Mouse (Mus musculus): ENCODE data around the gene Lctl. TPM values are rescaled to one million over a fixed set of nuclear protein-coding genes. Genes with fewer than 3 reads are reported as not detected.
"Not testable (repeated sequence)": the region's sequence is repeated elsewhere in the genome, so short reads cannot be mapped to it uniquely, and the experiment has no call there.

The Lctl gene
- polyA plus RNA-seq, 1 experiment from 2014 or later, result 0.11 TPM

DNA sequence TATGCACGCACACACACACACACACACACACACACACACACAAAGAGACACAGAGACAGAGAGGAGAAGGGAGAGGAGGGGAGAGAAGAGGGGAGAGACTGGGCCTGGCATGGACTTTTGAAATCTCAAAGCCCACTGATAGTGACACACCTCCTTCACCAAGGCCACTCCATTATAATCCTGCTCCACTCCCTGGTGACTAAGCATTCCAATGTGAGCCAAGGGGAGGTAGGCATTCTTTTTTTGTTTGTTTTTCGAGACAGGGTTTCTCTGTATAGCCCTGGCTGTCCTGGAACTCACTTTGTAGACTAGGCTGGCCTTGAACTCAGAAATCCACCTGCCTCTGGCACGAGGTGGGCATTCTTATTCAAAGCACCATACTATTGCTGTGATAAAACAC is 7.9 kb downstream of the Lctl start:
- H3K4me3 ChIP-seq; H3K9me3 ChIP-seq; H3K27me3 ChIP-seq (replicated peaks; ENCODE audit: low read depth, poor library complexity, severe bottlenecking); H3K36me3 ChIP-seq (replicated peaks); DNase-seq (ENCODE audit: low spot score); H3K27ac ChIP-seq (replicated peaks): not testable (repeated sequence)
- peaks cover 13% of the 10 kb centered on the region for H3K4me1 ChIP-seq
- WGBS, result 78% methylated on average over 3 of the region's 3 CpGs

DNA sequence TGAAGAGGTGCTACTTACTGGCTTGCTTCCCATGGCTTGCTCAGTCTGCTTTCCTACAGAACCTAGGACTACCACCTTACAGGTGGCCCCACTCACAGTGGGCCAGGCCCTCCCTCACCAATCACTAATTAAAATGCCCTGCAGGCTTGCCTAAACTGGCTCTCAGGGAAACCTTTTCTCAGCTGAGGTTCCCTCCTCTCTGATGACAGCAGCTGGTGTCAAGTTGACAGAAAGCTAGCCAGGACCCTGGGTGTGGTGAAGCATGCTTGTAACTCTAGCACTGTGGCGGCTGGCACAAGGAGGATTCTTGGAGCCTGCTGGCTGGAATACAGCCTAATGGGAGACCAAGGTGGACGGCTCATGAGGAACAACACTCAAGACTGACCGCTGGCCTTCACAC is 8.4 kb downstream of the Lctl start:
- H3K36me3 ChIP-seq (replicated peaks), result no peaks in the 10 kb centered on the region
- 65% methylated on average over 3 of the region's 3 CpGs for WGBS

DNA sequence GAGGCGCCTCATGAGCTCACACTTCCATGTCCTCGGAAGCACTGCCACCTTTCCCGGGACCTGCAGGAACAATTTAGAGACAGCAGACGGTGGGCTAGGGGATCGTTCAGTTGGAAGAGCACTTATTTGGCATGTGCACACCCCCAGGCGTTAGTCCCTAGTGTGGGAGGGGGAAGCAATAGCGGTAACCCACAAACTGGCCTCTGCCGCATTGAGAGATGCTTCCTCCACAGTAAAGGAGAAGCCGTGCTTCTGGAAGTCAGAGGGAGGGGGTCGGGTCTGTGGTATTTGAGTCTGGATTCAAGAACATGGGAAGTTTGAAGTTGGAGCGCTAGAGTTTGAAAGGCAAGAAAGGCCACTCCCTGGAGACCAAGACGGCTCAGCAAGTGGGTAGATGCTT is 9.2 kb downstream of the Lctl start:
- Histone ChIP-seq H3K27me3 (replicated peaks; ENCODE audit: low read depth, poor library complexity, severe bottlenecking) (no peaks in the 10 kb centered on the region), H3K27ac (replicated peaks) (no peak overlapping the region), H3K4me1 (peaks cover 9% of the 10 kb centered on the region), H3K4me3 (no peak overlapping the region), H3K36me3 (replicated peaks) (no peaks in the 10 kb centered on the region), H3K9me3 (no peaks in the 10 kb centered on the region)
- WGBS, result 77% methylated on average over 12 of the region's 12 CpGs
- DNase-seq (ENCODE audit: low spot score), result no peak

More for the DNA sequence above, 8.4 kb downstream of the Lctl start:
- Histone ChIP-seq H3K4me3 (no peak overlapping the region), H3K27me3 (replicated peaks; ENCODE audit: low read depth, poor library complexity, severe bottlenecking) (no peaks in the 10 kb centered on the region), H3K4me1 (peaks cover 13% of the 10 kb centered on the region), H3K9me3 (no peaks in the 10 kb centered on the region), H3K27ac (replicated peaks) (no peak overlapping the region)
- DNase-seq (ENCODE audit: low spot score), result no peak

DNA sequence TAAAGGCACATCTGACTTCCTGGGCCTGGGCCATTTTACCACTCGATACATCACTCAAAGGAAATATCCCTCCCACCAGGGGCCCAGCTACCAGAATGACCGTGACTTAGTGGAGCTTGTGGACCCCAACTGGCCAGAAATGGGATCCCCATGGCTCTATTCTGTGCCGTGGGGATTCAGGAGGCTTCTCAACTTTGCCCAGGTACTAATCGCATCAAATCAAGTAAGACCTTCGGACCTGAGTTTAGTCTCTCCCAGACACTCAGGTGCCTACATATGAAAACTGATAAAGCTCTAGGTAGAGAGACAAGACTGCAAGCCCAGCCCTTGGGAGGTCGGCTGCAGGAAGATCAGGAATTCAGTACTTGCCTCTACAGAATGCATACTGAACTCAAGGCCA is 14.7 kb downstream of the Lctl start:
- 86% methylated on average over 6 of the region's 6 CpGs for WGBS
- H3K4me3 ChIP-seq, result no peak overlapping the region
- no peaks in the 10 kb centered on the region for H3K27me3 ChIP-seq (replicated peaks; ENCODE audit: low read depth, poor library complexity, severe bottlenecking)
- H3K36me3 ChIP-seq (replicated peaks), result peaks cover 15% of the 10 kb centered on the region
- no peaks in the 10 kb centered on the region for H3K9me3 ChIP-seq
- H3K27ac ChIP-seq (replicated peaks), result no peak overlapping the region
- no peak for DNase-seq (ENCODE audit: low spot score)
- no peaks in the 10 kb centered on the region for H3K4me1 ChIP-seq

DNA sequence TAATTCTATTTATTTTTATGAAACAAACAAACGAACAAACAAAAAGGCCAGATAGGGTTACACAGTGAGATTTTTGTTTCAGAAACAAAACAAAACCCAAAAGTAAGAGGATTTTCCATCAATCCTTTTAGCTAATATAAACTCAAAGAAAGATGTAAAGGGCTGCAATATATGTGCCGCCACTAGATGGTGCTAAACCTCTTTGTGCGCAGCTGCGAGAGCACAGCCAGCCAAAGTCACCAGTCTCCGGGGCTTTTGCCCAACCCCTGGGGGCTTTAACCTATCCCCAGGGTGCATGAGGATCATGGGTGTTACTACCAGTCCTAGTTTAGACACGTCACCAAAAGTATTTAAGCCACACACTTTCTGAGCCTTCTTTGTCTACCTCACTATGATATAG is 21.9 kb downstream of the Lctl start:
- DNase-seq (ENCODE audit: low spot score), result peak; percentile 53
- not testable (repeated sequence) for H3K9me3 ChIP-seq; H3K27me3 ChIP-seq (replicated peaks; ENCODE audit: low read depth, poor library complexity, severe bottlenecking); H3K4me1 ChIP-seq; H3K4me3 ChIP-seq; H3K27ac ChIP-seq (replicated peaks)
- H3K36me3 ChIP-seq (replicated peaks), result peaks cover 77% of the 10 kb centered on the region
- 10% methylated on average over 6 of the region's 6 CpGs for WGBS

DNA sequence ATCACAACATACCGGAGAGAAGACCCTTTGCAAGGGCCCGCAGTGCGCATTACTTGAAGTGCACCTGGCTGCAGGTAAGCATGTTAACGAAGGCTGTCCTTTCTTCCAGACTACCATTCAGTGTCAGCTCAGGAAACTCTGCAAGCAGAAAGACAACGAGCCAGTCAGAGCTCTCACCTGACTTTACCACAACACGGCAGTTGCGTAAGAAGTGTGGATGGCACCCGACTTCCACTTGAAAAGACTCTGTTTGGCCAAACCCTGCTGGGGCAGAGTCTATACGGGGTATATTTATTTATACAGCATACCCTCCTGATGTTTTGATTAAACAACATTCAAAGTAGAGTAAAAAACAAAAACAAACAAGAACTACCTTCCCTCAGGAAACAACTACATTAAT is 22.9 kb downstream of the Lctl start:
- Histone ChIP-seq H3K36me3 (replicated peaks) (peaks cover 86% of the 10 kb centered on the region), H3K4me1 (no peaks in the 10 kb centered on the region)

DNA sequence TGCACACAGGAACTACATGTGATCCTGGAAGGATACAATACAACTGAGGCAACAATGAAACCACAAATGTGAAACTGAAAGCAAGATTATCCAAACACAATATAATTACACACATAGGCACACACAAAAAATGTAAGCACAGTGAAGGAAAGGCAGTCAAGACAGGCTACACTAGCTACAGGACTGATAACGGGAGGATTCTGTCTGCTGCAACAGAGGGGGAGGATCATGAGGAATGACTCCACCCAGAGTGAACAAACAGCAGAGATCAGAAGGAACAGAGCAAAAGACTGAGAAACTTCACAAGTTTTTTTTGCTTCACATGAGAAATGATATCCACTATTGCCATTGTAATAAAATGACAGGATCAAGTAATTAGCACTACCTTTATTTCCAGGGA is 39.7 kb downstream of the Lctl start:
- 95% methylated on average over 1 of the region's 1 CpGs for WGBS
- peaks cover 100% of the 10 kb centered on the region for H3K36me3 ChIP-seq (replicated peaks)
- DNase-seq (ENCODE audit: low spot score), result no peak

More for the DNA sequence above, 22.9 kb downstream of the Lctl start:
- H3K9me3 ChIP-seq, result no peaks in the 10 kb centered on the region
- no peak overlapping the region for H3K4me3 ChIP-seq
- WGBS, result 92% methylated on average over 9 of the region's 9 CpGs
- H3K27ac ChIP-seq (replicated peaks), result no peak overlapping the region
- no peak for DNase-seq (ENCODE audit: low spot score)
- H3K27me3 ChIP-seq (replicated peaks; ENCODE audit: low read depth, poor library complexity, severe bottlenecking), result no peaks in the 10 kb centered on the region

DNA sequence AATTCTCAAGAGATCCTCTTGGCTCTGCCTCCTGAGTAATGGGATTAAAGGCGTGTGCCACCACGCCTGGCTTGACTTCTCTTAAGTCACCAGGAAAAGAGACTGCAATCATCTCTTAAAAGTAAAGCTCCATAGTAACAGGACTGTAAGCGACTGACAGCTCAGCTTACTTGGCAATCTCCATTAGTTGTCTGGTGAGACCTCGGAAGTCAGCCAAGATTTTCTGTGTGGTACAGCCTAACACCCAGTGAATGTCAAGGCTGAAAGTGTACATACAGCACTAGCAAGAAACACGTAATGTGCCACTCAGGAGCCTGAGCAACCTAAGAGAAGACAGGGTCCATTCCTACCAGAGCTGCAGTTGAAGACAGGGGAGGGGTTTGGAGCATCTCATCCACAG is 43.5 kb downstream of the Lctl start:
- no peaks in the 10 kb centered on the region for H3K9me3 ChIP-seq
- 94% methylated on average over 5 of the region's 5 CpGs for WGBS
- H3K4me3 ChIP-seq, result no peak overlapping the region
- H3K27me3 ChIP-seq (replicated peaks; ENCODE audit: low read depth, poor library complexity, severe bottlenecking), result no peaks in the 10 kb centered on the region
- DNase-seq (ENCODE audit: low spot score), result no peak
- H3K36me3 ChIP-seq (replicated peaks), result peaks cover 96% of the 10 kb centered on the region
- no peak overlapping the region for H3K27ac ChIP-seq (replicated peaks)
- H3K4me1 ChIP-seq, result no peaks in the 10 kb centered on the region

More for the DNA sequence above, 39.7 kb downstream of the Lctl start:
- H3K9me3 ChIP-seq, result no peaks in the 10 kb centered on the region
- no peak overlapping the region for H3K27ac ChIP-seq (replicated peaks)
- no peaks in the 10 kb centered on the region for H3K4me1 ChIP-seq
- no peak overlapping the region for H3K4me3 ChIP-seq
- no peaks in the 10 kb centered on the region for H3K27me3 ChIP-seq (replicated peaks; ENCODE audit: low read depth, poor library complexity, severe bottlenecking)

DNA sequence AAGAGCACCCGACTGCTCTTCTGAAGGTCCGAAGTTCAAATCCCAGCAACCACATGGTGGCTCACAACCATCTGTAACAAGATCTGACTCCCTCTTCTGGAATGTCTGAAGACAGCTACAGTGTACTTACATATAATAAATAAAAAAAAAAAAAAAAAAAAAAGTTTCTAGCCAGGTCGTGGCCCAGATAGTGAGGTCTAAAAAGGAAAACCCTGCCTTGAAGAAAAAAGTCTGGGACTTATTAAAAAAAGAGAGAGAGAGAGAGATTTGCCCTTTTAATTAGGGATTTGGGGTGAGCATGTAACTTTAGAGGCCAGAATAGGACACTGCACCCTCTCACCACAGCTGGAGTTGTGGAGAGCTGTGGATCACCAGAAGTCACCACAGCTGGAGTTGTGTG is 53.0 kb downstream of the Lctl start:
- H3K4me1 ChIP-seq, result peaks cover 21% of the 10 kb centered on the region
- not testable (repeated sequence) for H3K27ac ChIP-seq (replicated peaks); DNase-seq (ENCODE audit: low spot score); H3K9me3 ChIP-seq; H3K4me3 ChIP-seq; H3K27me3 ChIP-seq (replicated peaks; ENCODE audit: low read depth, poor library complexity, severe bottlenecking)
- WGBS, result 96% methylated on average over 3 of the region's 3 CpGs
- H3K36me3 ChIP-seq (replicated peaks), result peaks cover 47% of the 10 kb centered on the region

DNA sequence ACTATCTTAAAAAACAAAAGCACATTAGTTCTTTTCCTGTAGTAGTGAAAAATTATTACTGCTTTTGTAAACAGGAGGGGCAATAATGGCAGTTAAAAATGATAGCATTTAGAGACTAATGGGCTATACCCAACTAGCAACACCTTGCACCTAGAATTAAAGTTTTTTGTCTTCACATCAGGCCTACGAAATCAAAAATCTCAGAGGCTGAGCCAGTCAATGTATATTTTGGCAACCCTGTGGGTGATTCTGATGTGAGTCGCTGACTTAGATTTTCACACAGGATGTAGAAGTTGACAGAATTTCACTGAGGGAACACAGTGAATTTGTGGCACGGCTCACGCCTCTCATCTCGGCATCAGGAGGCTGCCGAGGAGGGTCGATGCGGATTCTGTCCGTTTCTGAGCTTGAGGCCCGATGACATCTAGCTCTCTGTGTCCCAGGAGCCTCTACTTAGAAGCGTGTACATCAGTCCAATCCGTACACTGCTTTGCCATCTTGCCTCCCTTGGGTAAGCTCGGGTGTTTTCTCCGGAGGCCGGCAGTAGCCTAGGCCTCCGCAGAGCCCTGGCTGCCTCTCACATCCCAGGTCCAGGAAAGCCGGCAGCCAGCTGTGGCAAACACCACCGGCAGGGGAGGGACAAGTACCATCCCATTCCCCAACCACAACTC is 55.3 kb downstream of the Lctl start:
- 3% methylated on average over 18 of the region's 18 CpGs for WGBS
- no peaks in the 10 kb centered on the region for H3K27me3 ChIP-seq (replicated peaks; ENCODE audit: low read depth, poor library complexity, severe bottlenecking)
- no peaks in the 10 kb centered on the region for H3K9me3 ChIP-seq
- peak overlapping the region; percentile 74 for H3K4me3 ChIP-seq
- peaks cover 24% of the 10 kb centered on the region for H3K4me1 ChIP-seq
- H3K36me3 ChIP-seq (replicated peaks), result peaks cover 49% of the 10 kb centered on the region
- H3K27ac ChIP-seq (replicated peaks), result peak overlapping the region; percentile 97
- DNase-seq (ENCODE audit: low spot score), result no peak

DNA sequence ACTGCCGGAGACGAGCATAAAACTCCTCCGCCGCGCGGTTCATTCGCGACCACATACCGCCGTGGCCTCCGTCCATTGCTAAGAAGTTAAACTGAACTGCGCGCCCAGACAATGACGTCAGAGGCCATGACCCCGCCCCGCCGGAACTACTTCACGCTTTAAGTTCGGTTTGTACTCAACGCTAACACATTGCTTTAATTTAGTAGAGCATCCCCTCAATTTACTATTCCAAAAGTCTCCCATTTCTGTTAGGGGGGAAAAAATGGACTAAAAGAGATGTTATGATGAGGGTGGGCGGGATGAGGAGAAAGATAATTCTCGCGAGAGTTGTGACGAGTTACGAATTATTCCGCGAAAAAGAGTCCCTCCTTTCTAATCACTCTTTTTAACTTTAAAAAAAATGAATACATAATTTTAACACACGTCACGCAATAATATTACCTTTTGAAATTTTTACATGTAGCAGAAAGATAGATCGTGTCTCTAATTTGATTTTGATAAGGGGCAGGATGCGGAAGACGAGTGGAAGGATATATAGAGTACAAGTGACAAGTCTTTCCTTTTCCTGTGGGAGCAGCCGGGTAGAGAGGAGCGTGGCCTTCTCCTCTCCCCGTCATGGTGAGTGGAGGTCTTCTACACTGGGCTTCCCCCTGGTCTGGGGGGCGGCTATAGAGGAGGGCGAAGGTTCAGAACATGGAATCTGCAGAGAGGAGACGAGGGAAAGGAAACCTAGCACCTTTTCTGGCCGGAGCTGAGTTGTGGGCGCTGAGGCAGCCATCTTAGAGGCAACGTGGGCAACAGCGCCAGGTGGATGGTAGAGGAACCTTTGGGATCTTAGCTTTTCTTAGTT is 56.1 kb downstream of the Lctl start, which contains the start of the genes Zwilch and Rpl4:
Zwilch (minus strand) TSS at position 289 of the 850 bp plus-strand sequence.
Rpl4 (plus strand) TSS at position 560 of the 850 bp plus-strand sequence.
- H3K27ac ChIP-seq (replicated peaks), result peak within 1 kb of the TSS; percentile 97
- H3K9me3 ChIP-seq, result no peaks in the 10 kb centered on the region
- WGBS, result under 1% methylated on average over 42 of the region's 42 CpGs
- no peaks in the 10 kb centered on the region for H3K27me3 ChIP-seq (replicated peaks; ENCODE audit: low read depth, poor library complexity, severe bottlenecking)
- H3K36me3 ChIP-seq (replicated peaks), result peaks cover 49% of the 10 kb centered on the region
- peak; percentile 86 for DNase-seq (ENCODE audit: low spot score)
- H3K4me1 ChIP-seq, result peaks cover 24% of the 10 kb centered on the region
- H3K4me3 ChIP-seq, result peak within 1 kb of the TSS; percentile 74

DNA sequence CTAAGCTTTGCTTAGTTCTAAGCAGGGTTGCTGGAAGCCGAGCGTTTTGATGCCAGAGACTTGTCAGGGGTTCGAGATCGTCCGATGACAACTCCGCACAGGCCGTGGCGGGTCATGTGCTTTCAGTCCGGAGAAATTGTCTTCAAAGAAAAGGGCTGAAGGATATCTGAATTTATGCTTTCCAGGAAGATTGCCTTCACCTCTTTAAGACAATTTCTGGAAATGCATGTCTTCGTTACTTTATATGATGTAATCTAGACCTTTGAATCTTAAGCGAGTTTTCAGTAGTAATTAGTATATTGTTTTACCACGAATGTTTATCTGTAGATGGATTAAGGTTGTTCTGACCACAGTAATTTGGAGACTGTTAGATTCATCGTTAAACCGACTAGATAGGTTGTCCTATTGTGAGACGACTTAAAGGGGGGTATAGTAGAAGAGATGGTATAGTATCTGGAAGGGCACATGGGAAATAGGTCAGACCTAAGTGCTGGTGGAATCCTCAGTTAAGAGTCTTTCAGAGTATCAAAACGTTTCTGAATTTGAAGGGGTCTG is 56.8 kb downstream of the Lctl start:
- H3K9me3 ChIP-seq, result no peaks in the 10 kb centered on the region
- peaks cover 49% of the 10 kb centered on the region for H3K36me3 ChIP-seq (replicated peaks)
- peak overlapping the region; percentile 74 for H3K4me3 ChIP-seq
- DNase-seq (ENCODE audit: low spot score), result no peak
- under 1% methylated on average over 16 of the region's 16 CpGs for WGBS
- H3K27ac ChIP-seq (replicated peaks), result peak overlapping the region; percentile 97
- peaks cover 24% of the 10 kb centered on the region for H3K4me1 ChIP-seq
- H3K27me3 ChIP-seq (replicated peaks; ENCODE audit: low read depth, poor library complexity, severe bottlenecking), result no peaks in the 10 kb centered on the region

Data from embryonic facial prominence, embryonic 10.5 days (tissue).